In the genomic region with DNA sequence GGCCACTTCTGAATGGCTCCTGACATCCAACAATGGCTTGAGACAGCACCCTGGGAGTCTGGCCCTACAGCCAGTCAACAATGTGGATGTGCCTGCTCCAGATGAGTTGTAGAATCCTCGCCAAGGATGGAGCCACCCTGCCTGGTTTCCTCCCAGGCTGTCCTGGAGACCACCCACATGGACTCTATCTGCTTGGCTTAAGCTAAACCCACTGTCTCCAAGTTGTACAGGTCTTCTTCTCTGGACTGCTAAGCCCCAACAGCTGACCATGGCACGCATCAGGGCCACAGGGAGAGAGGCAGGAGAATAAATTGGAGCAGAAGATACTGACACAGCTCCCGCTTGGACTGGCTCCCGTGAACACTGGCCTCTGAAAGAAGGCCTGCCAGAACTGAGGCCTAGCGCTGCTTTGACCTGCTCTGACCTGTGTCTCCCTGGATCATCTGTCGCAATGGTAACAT, we compare ENCODE assay signal across 8 mouse cellular contexts. TPM values are rescaled to one million over a fixed set of nuclear protein-coding genes. Genes with fewer than 3 reads are reported as not detected.
DNase-seq lines count a peak whose midpoint lies in the region; ATAC-seq and TF ChIP-seq lines count a peak whose summit lies in the region.

No protein-coding gene starts in this region.

- intact Hi-C loops in heart, postnatal 36 days (cut with DNase I), result no loop called here

- H3K27ac ChIP-seq in intestine, embryonic 14.5 days (ENCODE audit: low read depth), result peak overlapping the region; percentile 17
- H3K27ac ChIP-seq in intestine, postnatal 0 days (ENCODE audit: low read depth, low read length), result no peak overlapping the region; the same call in 1 of the 2 replicates
- H3K27ac ChIP-seq in forebrain, embryonic 16.5 days (ENCODE audit: low read length), result no peak overlapping the region

- no peak overlapping the region for H3K4me2 ChIP-seq in intestine, embryonic 14.5 days (ENCODE audit: low read length)
- no peak overlapping the region for H3K4me2 ChIP-seq in intestine, postnatal 0 days (replicated peaks; ENCODE audit: low read depth)
- no peak overlapping the region for H3K4me2 ChIP-seq in forebrain, embryonic 16.5 days (ENCODE audit: low read length)

- H3K9me3 ChIP-seq in intestine, embryonic 14.5 days (ENCODE audit: control insufficient read depth, low read length), result no peaks in the 10 kb centered on the region
- no peaks in the 10 kb centered on the region for H3K9me3 ChIP-seq in intestine, postnatal 0 days (ENCODE audit: control insufficient read depth)
- H3K9me3 ChIP-seq in forebrain, embryonic 16.5 days (ENCODE audit: control insufficient read depth, low read length), result no peaks in the 10 kb centered on the region

- 0 out of 2 replicates have a peak, but pooled peaks have one; percentile 13 for ATAC-seq in intestine, embryonic 14.5 days (replicated peaks; ENCODE audit: low FRiP score, low TSS enrichment, low read depth)
- no peak for ATAC-seq in intestine, postnatal 0 days
- no peak for ATAC-seq in forebrain, embryonic 16.5 days

- no peak overlapping the region for H3K9ac ChIP-seq in intestine, embryonic 14.5 days (ENCODE audit: low read length)
- H3K9ac ChIP-seq in intestine, postnatal 0 days (ENCODE audit: low read depth, low read length), result no peak overlapping the region
- H3K9ac ChIP-seq in forebrain, embryonic 16.5 days (replicated peaks; ENCODE audit: low read depth, low read length), result no peak overlapping the region

- WGBS in intestine, embryonic 14.5 days, result 61% methylated on average over 6 of the region's 6 CpGs
- 77% methylated on average over 6 of the region's 6 CpGs for WGBS in intestine, postnatal 0 days
- 89% methylated on average over 6 of the region's 6 CpGs for WGBS in forebrain, embryonic 16.5 days

- no peaks in the 10 kb centered on the region for H3K36me3 ChIP-seq in intestine, embryonic 14.5 days (ENCODE audit: control insufficient read depth, insufficient read depth, low read length)
- H3K36me3 ChIP-seq in intestine, postnatal 0 days (ENCODE audit: control insufficient read depth, insufficient read depth), result no peaks in the 10 kb centered on the region
- H3K36me3 ChIP-seq in forebrain, embryonic 16.5 days (ENCODE audit: control insufficient read depth, insufficient read depth), result no peaks in the 10 kb centered on the region

- peaks cover 16% of the 10 kb centered on the region for H3K4me1 ChIP-seq in intestine, embryonic 14.5 days (replicated peaks; ENCODE audit: control insufficient read depth, insufficient read depth, low read length)
- peaks cover 4% of the 10 kb centered on the region; the same call in 1 of the 2 replicates for H3K4me1 ChIP-seq in intestine, postnatal 0 days (replicated peaks; ENCODE audit: control insufficient read depth, insufficient read depth, low read length)
- peaks cover 7% of the 10 kb centered on the region for H3K4me1 ChIP-seq in forebrain, embryonic 16.5 days (replicated peaks; ENCODE audit: control insufficient read depth, insufficient read depth, low read length)

- H3K27me3 ChIP-seq in intestine, embryonic 14.5 days (replicated peaks; ENCODE audit: control insufficient read depth, insufficient read depth, low read length), result no peaks in the 10 kb centered on the region
- no peaks in the 10 kb centered on the region for H3K27me3 ChIP-seq in intestine, postnatal 0 days (replicated peaks; ENCODE audit: control insufficient read depth, insufficient read depth, low read length)
- no peaks in the 10 kb centered on the region for H3K27me3 ChIP-seq in forebrain, embryonic 16.5 days (replicated peaks; ENCODE audit: control insufficient read depth, insufficient read depth, low read length)

- no peak for TF ChIP-seq CTCF in intestine, postnatal 0 days (IDR thresholded peaks at IDR 0.05; ENCODE audit: low read depth)

- no peak for DNase-seq in intestine, embryonic 14.5 days (ENCODE audit: low spot score)
- peak; percentile 66 for DNase-seq in adrenal gland, postnatal 10 days
- DNase-seq in cerebellum, postnatal 36 days, result peak; percentile 41 to 44
- peak; percentile 46 to 48 for DNase-seq in heart, postnatal 36 days
- DNase-seq in thymus, postnatal 10 days (ENCODE audit: low spot score in 2 of 2), result no peak
- DNase-seq in right cerebral cortex, adult 2 months (ENCODE audit: low spot score in 2 of 2), result no peak

- no peak overlapping the region for H3K4me3 ChIP-seq in intestine, embryonic 14.5 days (ENCODE audit: low read depth, low read length)
- no peak overlapping the region for H3K4me3 ChIP-seq in intestine, postnatal 0 days (ENCODE audit: low read depth, low read length)
- H3K4me3 ChIP-seq in forebrain, embryonic 16.5 days (replicated peaks; ENCODE audit: low read length), result no peak overlapping the region

RNA-seq across cellular contexts. Expression of a gene that starts 32.6 kb away (rescaled TPM):
- 10.1 and 10.2 TPM in 2 replicates for polyA plus RNA-seq in intestine, embryonic 14.5 days (2014; fragmentation: Nextera tagmentation; extraction: Ambion mirVana)
- 5.8 and 5.9 TPM in 2 replicates for polyA plus RNA-seq in intestine, postnatal 0 days (2015; fragmentation: Nextera tagmentation; extraction: Ambion mirVana)
- total RNA-seq in adrenal gland, postnatal 10 days (2021), result 100 to 1,000 TPM; 167 to 194 TPM
- 10 to 100 TPM; 28.4 to 35.1 TPM for total RNA-seq in heart, postnatal 36 days (2021)
- polyA plus RNA-seq in forebrain, embryonic 16.5 days (2015; fragmentation: Nextera tagmentation; extraction: Ambion mirVana), result 3.7 and 3.8 TPM in 2 replicates

Comparison
In these comparisons a context has a peak if more than half of its experiments do, and no peak if none do; other contexts are left out.
1. DNase-seq: peak in adrenal gland, postnatal 10 days (single experiment), cerebellum, postnatal 36 days (2 of 2) and heart, postnatal 36 days (2 of 2); none in intestine, embryonic 14.5 days (single experiment), thymus, postnatal 10 days (0 of 2) and right cerebral cortex, adult 2 months (0 of 2).